Mouse (Mus musculus) heart, adult 2 months (tissue): ENCODE data around the gene Olfml2b. TPM values are rescaled to one million over a fixed set of nuclear protein-coding genes. Genes with fewer than 3 reads are reported as not detected.
A peak's percentile ranks its signal among the peaks of the same experiment; 100 is the strongest.

Experiments used
- DNase-seq, 2 experiments: peaks; one replicate each; pipeline ENCODE4 v3.0.0; 2021
- H3K27ac ChIP-seq: fragments of 200-600 bp; 2 replicates; pipeline ENCODE4 v1.8.1; 2022
- H3K27me3 ChIP-seq: fragments of 200-500 bp; 2 replicates; pipeline ENCODE4 v1.6.1; 2012; ENCODE audit warnings: mild to moderate bottlenecking, low read length, inconsistent platforms, mixed read lengths; ENCODE audit not compliant: control insufficient read depth, insufficient read depth
- H3K36me3 ChIP-seq: fragments of 200-500 bp; 2 replicates; pipeline ENCODE4 v1.6.1; 2012; ENCODE audit warnings: low read length, inconsistent platforms; ENCODE audit not compliant: control insufficient read depth, insufficient read depth
- H3K4me1 ChIP-seq: fragments of 200-500 bp; 2 replicates; pipeline ENCODE4 v1.6.1; 2011; ENCODE audit warnings: low read length; ENCODE audit not compliant: control insufficient read depth, insufficient read depth
- H3K4me3 ChIP-seq: fragments of 200-600 bp; 2 replicates; pipeline ENCODE4 v1.8.1; 2022
- H3K79me2 ChIP-seq: fragments of 200-500 bp; replicated peaks from 2 replicates; pipeline ENCODE4 v1.6.1; 2012; ENCODE audit warnings: mild to moderate bottlenecking, inconsistent platforms, low read length, moderate library complexity, mixed read lengths; ENCODE audit not compliant: control insufficient read depth, insufficient read depth
- H3K9ac ChIP-seq: fragments of 200-500 bp; 2 replicates; pipeline ENCODE4 v1.6.1; 2012; ENCODE audit warnings: low read depth, mild to moderate bottlenecking, control low read depth, inconsistent platforms, low read length, mixed read lengths
- CTCF ChIP-seq: fragments of 200-600 bp; IDR thresholded peaks from 2 replicates; pipeline ENCODE4 v1.8.1; 2022; ENCODE audit warnings: antibody characterized with exemption, mild to moderate bottlenecking, moderate library complexity
- EP300 ChIP-seq: fragments of 200-500 bp; IDR thresholded peaks from 2 replicates; pipeline ENCODE4 v1.6.1; 2011; ENCODE audit warnings: low read depth, low read length, control low read depth; ENCODE audit not compliant: insufficient read depth
- POLR2A ChIP-seq: fragments of 200-500 bp; IDR thresholded peaks from 2 replicates; pipeline ENCODE4 v1.6.1; 2011; ENCODE audit warnings: mild to moderate bottlenecking, low read depth, low read length, control low read depth; ENCODE audit not compliant: insufficient read depth
- WGBS: fragments of 180-500 bp; shearing (Covaris S2); methylation state at CpG from one replicate; pipeline ENCODE4 v1.1.7; 2018; 5-methylcytosine and 5-hydroxymethylcytosine counted together
- intact Hi-C: fragments of 180-260 bp; cut with DNase I; formaldehyde crosslinking; loops from one replicate; pipeline ENCODE4 v1.15.1; 2025
- polyA plus RNA-seq: library from polyadenylated mRNA; depleted of rRNA; stranded (reverse); fragments of >200 nt; gene quantifications from 2 replicates; pipeline ENCODE4 v1.2.3, GENCODE M21; 2012
- total RNA-seq, 2 experiments: library from RNA; stranded (reverse); gene quantifications; 2 replicates each; pipeline ENCODE4 v1.2.3; 2021

Gene Olfml2b
- total and polyA plus RNA-seq, 3 experiments = 11.1 to 18.0 (median 15.4) TPM

DNA sequence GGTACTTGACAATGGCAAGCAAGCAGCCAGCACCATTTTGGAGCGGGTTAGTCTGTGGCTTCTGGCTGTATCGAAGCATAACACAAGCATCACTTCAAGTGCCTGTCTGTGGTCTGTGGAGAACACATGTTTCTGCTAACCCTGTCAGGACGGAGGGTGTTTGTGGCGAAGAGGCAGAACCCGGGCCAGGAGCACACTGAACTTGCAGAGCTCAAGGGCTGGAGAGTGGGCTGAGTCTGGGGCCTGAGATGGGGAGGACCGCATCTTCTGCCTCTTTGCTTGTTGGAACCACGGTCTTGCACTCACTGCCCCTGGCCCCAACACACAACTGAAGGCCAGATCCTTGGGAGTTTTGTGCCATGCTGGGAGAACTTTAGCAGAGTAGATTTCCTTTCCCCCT is 34.5 kb upstream of the Olfml2b start:
- Histone ChIP-seq H3K4me1 (peaks cover 1% of the 10 kb centered on the region), H3K27me3 (no peaks in the 10 kb centered on the region), H3K4me3 (no peak overlapping the region), H3K36me3 (no peaks in the 10 kb centered on the region), H3K9ac (no peak overlapping the region), H3K79me2 (no peaks in the 10 kb centered on the region), H3K27ac (no peak overlapping the region)
- no peak for DNase-seq
- TF ChIP-seq EP300 (no peak), CTCF (no peak), POLR2A (no peak)
- intact Hi-C loops = loop anchor here (10.0 kb wide), 1 partner anchor 215 kb away; no protein-coding TSS in a partner anchor
- WGBS = 82% methylated on average over 7 of the region's 7 CpGs

GRCm38 (mm10) chr1:170610289-170610688 is 34.0 kb upstream of the Olfml2b start:
- 73% methylated on average over 3 of the region's 3 CpGs for WGBS
- Histone ChIP-seq H3K79me2 (no peaks in the 10 kb centered on the region), H3K4me1 (no peaks in the 10 kb centered on the region; the same call in 1 of the 2 replicates), H3K4me3 (no peak overlapping the region), H3K27ac (no peak overlapping the region), H3K36me3 (no peaks in the 10 kb centered on the region), H3K9ac (no peak overlapping the region), H3K27me3 (no peaks in the 10 kb centered on the region)
- intact Hi-C loops = no loop called here
- DNase-seq = no peak
- no peak for TF ChIP-seq EP300
- TF ChIP-seq POLR2A = no peak
- no peak for TF ChIP-seq CTCF

DNA sequence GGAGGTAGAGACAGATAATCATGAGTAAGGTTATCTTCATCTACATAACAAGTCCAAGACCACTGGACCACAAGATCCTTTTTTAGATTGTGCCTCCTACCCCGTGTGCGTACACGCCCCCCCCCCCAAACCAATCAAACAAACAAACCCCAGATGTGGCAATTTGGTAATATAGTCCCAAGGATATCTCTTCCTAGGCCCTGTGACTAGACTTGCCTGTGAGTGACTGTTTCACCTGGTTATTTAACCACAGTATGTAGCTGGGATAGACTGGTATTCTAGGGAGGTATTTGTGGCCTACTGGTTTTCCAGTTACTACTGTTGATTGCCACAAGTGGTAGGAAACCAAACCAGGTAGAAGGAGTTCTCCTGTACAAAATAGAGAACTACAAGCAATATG is 33.6 kb upstream of the Olfml2b start:
- H3K27ac ChIP-seq = no peak overlapping the region
- no peak for TF ChIP-seq EP300
- TF ChIP-seq POLR2A = no peak
- no peak for TF ChIP-seq CTCF
- H3K4me1 ChIP-seq = no peaks in the 10 kb centered on the region; the same call in 1 of the 2 replicates
- WGBS = 94% methylated on average over 3 of the region's 3 CpGs
- intact Hi-C loops = no loop called here
- DNase-seq = no peak
- H3K36me3 ChIP-seq = no peaks in the 10 kb centered on the region
- no peaks in the 10 kb centered on the region for H3K27me3 ChIP-seq
- H3K9ac ChIP-seq = no peak overlapping the region
- no peak overlapping the region for H3K4me3 ChIP-seq
- no peaks in the 10 kb centered on the region for H3K79me2 ChIP-seq

DNA sequence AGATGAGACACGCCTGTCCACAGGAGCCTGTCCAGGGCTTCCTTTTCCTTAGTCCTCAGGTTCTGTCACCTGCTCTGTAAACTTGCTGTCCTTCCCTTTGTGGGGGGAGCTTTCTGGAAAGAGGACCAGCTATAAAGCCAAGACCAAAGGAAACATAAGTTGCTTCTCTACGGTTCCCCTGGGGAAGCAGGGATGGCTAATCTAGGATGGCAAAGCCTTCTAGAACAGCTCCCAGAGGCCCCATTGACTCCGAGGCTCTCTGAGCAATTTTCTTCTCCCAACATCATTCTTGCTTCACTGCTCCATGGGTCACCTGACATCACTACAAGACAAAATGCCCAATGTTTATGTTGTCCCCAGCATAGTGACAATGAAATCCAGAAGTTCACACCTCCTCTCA is 32.7 kb upstream of the Olfml2b start:
- no peak overlapping the region for H3K4me3 ChIP-seq
- intact Hi-C loops = loop anchor here (2.0 kb wide), 1 partner anchor 393 kb away; no protein-coding TSS in a partner anchor
- WGBS = 88% methylated on average over 3 of the region's 3 CpGs
- no peaks in the 10 kb centered on the region for H3K27me3 ChIP-seq
- H3K9ac ChIP-seq = no peak overlapping the region
- TF ChIP-seq CTCF (no peak), POLR2A (no peak), EP300 (no peak)
- no peak for DNase-seq
- no peaks in the 10 kb centered on the region for H3K79me2 ChIP-seq
- H3K36me3 ChIP-seq = no peaks in the 10 kb centered on the region
- H3K27ac ChIP-seq = no peak overlapping the region
- no peaks in the 10 kb centered on the region; the same call in 1 of the 2 replicates for H3K4me1 ChIP-seq

GRCm38 (mm10) chr1:170612968-170613872 is 31.1 kb upstream of the Olfml2b start:
- WGBS = 55% methylated on average over 18 of the region's 18 CpGs
- TF ChIP-seq EP300 (peak; percentile 53; the same call in 1 of the 2 replicates), POLR2A (no peak), CTCF (peak; percentile 95)
- Histone ChIP-seq H3K79me2 (no peaks in the 10 kb centered on the region), H3K36me3 (no peaks in the 10 kb centered on the region), H3K4me3 (no peak overlapping the region), H3K9ac (no peak overlapping the region), H3K4me1 (no peaks in the 10 kb centered on the region; the same call in 1 of the 2 replicates), H3K27me3 (no peaks in the 10 kb centered on the region), H3K27ac (no peak overlapping the region)
- intact Hi-C loops = loop anchor here (1.0 to 2.0 kb wide), 2 partner anchors 321 to 394 kb away; no protein-coding TSS in a partner anchor
- DNase-seq = peak; percentile 43 to 60
